Mouse (Mus musculus): Measurements from ENCODE around the gene Aimp2.

Gene Aimp2

GRCm38 (mm10) chr5:143897635-143898330, 11.9 kb downstream of the Aimp2 start, which contains the start of gene Ankrd61:
TSS of gene Ankrd61 (minus strand) at chr5:143897685.
- no peak for DNase-seq

- DNase-seq, result no peak
Measured at GRCm38 (mm10) chr5:143893396-143893795, 16.3 kb downstream of the Aimp2 start.

- DNase-seq, result no peak
Measured at GRCm38 (mm10) chr5:143892255-143892886, 17.3 kb downstream of the Aimp2 start.

GRCm38 (mm10) chr5:143890741-143891140, 18.9 kb downstream of the Aimp2 start:
- no peak for DNase-seq

GRCm38 (mm10) chr5:143885274-143885673, 24.4 kb downstream of the Aimp2 start:
- no peak for DNase-seq

GRCm38 (mm10) chr5:143874571-143874970, 35.1 kb downstream of the Aimp2 start:
- no peak for DNase-seq

- no peak for DNase-seq
Measured at GRCm38 (mm10) chr5:143871547-143872169, 38.0 kb downstream of the Aimp2 start.

All from heart, adult 11 months (tissue).